Mouse (Mus musculus) adrenal gland, adult 2 months (tissue): ENCODE data around the gene Nfx1. TPM values are rescaled to one million over a fixed set of nuclear protein-coding genes. Genes with fewer than 3 reads are reported as not detected.
"Not testable (repeated sequence)": the region's sequence is repeated elsewhere in the genome, so short reads cannot be mapped to it uniquely, and the experiment has no call there.

Source experiments
- DNase-seq: peaks from one replicate; pipeline ENCODE4 v3.0.0; 2021
- long read RNA-seq: library from polyadenylated mRNA; stranded (forward); transcript quantifications from one replicate; pipeline ENCODE4 v2.0.0, GENCODE M21; 2021
- polyA plus RNA-seq: library from polyadenylated mRNA; depleted of rRNA; stranded (reverse); fragments of >200 nt; gene quantifications from 2 replicates; pipeline ENCODE4 v1.2.3, GENCODE M21; 2012; rRNA removed
- total RNA-seq, 2 experiments: library from RNA; stranded (reverse); gene quantifications; 2 replicates each; pipeline ENCODE4 v1.2.3; 2021

Nfx1 gene
- total RNA-seq (10 to 100 TPM; 66.1 to 93.2 TPM), polyA plus RNA-seq (23.7 and 31.0 TPM in 2 replicates)
- long read RNA-seq, full-length matches to known transcripts = 34 of 45 reads
- long read RNA-seq, partial matches to known transcripts = 5 of 45 reads
- long read RNA-seq, other reads (novel, unspliced or antisense) = 6 of 45 reads

DNA sequence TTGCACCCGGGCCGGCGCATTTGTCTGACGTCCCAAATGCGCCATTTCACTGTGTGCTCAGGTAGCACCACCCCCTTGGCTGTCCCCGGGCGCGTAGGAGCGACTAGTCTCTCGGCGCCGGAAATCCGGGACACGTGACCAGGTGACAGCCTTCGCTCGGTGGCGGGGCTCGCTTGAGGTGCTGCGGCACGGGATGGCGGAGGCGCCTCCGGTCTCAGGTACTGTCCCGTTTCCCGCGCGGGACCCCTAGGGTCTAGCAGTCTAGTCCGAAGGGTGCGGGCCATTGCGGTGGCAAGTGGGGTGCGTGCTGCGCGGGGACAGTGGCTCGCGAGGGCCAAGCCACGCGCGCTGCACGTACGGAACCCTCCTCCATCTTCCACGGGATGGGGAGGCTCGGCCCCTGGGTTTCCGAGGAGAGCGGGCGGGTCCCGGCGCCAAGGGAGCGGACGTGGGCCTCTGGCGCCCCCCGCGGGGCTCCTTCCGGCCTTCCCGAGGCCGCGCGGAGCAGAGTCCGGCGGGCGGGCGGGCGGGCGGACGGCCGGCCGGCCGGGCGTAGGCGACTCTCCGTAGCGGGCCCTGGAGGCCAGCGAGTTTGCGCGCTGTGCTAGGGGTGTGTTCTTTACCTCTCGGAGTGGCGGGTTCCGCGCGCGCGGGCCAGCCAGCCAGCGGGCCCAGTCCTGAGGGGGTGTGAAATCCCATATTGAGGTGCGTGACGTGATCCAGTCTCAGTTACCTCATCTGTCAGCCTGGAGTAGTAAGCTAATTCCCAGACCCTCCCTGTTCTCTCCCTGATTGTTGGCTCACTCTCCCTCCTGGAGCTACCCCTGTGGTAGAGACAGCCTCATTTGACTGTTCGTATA, at the start of gene Nfx1:
Gene Nfx1 (plus strand): TSS at position 65 of the 860 bp plus-strand sequence.
- DNase-seq = peak; percentile 97

DNA sequence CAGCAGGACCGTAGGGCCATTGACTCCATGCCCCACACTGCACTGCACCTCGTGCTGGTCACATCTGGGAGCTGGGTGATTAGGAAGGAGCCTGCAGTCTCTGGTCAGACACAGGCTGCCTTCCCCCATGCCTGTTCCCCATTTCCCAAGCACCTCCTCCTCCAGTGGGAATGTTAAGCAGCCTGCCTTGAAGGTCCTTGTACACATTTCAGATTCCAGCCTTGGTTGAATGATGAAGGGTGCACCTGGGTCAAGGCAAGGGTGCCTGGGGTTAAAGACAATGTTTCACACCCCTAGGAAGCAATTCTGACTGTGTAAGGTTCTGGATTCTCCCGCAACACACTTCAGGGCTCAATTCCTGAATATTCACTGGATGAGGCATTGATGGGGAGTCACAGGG, 49.4 kb upstream of the Nfx1 start:
- DNase-seq = peak; percentile 29

DNA sequence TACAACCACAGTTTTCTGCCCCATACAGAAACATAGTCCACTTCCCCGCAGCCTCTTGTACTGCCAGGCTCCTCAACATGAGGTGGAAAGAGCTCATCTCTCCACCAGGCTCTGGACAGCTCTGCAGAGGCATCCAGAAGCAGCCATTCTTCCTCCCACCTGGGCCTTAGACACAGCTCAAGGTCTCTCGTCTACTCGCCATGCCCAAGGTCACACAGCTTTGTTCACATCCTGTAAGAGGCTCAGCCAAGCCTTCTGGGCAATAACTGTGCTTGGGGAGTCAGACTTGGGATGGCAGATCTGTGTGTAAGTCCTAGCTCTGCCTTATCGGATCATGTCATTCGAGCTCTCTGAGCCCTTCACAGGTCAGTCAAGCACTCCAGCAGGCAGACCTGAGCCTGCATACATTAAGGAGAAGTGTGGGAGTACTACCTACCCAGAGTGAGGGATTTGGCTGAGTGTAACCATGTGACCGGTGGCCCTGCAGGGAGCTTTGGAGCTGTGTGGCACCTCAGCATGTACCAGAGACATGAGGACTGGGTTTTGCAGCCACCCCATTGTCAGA, 47.5 kb upstream of the Nfx1 start:
- peak; percentile 54 for DNase-seq

DNA sequence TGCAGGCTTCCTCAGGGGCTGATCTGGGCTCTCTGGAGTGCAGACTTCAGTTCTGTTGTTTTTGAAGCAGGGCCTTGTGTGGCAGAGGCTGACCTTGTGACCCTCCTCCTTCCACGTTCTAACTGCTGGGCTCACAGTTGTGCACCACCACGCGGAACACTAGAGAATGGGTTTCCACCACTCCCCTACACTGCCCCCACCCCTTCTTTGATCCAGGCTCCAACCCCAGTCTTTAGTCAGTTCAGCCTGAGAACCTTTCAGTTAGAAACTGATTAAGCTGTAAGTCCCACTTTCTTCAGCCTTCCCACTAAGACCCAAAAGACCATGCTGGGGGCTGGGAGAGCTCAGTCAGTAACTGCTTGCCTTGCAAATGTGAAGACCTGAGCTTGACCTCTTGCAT, 45.1 kb upstream of the Nfx1 start:
- no peak for DNase-seq

DNA sequence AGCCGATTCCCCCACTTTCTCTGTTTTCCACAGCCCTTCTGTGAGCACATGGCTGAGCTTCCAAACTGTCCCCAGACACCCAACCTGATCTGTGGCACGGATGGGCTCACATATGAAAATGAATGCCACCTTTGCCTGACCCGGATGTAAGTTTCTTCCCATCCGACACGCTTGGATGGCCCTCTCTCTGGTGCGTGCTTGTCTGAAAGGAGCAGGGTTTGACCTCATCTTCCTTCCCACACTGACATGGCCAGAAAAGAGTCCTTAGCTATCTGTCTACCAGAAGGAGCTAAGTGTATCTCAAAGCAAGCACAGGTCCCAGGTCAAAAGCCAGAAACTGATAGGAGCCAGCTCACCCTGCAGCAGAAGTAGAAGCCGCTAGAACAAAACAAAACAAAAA, 41.7 kb upstream of the Nfx1 start:
- no peak for DNase-seq

DNA sequence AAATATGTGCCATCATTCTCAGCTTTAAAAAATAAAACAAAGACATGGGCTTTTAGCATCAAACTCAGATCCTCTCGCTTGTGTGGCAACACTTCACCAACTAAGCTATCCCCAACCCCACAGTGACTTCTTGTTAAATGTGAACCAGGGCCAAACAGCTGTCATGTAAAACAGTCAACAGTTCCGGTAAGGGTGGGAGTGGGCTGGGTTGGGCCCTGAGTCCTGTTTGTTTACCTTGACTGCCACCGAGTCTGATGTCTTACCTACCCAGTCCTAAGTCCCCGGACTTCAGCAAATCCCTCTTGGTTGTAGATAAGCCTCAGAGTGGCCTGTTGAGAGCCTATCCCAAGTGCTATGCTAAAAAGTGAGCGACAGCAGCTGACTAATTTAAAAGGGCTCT, 37.0 kb upstream of the Nfx1 start:
- no peak for DNase-seq

DNA sequence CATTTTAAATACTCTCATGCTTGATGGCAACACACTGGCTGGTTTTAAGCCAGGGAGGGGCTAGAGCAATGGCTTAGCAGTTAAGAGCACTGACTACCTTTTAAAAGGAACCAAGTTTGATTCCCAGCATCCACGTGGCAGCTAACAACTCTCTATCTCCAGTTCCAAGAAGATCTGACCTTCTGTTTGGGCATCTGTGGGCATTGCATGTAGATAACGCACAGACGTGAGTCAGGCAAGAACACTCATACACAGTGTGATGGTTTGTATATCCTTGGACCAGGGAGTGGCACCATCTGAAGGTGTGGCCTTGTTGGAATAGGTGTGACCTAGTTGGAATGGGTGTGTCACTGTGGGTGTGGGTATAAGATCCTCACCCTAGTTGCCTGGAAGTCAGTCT, 36.3 kb upstream of the Nfx1 start:
- not testable (repeated sequence) for DNase-seq

DNA sequence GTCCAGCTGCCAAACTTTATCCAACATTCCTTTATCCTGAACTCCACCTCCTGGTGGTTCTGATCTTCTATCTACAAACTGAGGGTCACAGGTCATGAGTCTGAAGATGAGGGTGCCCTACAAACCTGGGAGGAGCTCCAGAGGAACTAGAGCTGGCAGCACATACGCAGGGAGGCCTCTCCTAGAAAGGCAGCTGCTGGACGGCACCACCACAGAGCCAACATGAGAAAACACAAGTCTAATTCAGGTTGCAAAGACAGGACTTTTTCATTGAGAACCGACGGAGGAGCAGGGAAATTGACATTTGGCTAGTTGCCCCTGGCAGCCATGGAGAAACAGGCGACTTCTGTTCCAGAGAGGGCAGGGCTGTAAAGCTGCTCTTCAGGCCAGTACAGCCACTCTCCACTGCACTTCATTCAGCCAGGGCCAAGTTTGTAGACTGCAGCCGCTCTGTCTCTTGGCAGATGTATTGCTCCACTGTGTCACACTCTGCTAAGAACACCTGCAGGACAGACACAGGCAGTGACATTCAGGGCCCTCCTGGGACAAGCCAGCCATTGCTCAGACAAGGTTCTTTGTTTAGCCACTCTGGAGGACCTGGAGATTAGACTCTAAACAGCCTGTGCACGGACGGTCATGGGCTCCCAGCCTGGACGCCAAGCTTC, 34.4 kb upstream of the Nfx1 start:
- peak; percentile 53 for DNase-seq

DNA sequence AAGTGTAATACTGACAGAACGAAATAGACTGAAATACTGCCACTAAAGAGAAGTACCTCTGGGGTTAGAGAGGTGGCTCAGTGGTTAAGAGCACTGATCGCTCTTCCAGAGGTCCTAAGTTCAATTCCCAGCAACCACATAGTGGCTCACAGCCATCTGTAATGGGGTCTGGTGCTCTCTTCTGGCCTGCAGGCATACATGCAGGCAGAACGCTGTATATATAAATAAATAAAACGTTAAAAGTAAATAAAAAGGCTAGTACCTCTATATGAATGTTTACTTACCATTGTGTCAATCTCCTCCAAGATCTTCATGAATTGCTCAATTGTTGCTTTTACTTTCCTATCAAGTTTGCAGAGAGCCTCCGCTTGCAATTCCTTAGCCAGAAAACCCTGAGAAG, 31.9 kb upstream of the Nfx1 start:
- no peak for DNase-seq

DNA sequence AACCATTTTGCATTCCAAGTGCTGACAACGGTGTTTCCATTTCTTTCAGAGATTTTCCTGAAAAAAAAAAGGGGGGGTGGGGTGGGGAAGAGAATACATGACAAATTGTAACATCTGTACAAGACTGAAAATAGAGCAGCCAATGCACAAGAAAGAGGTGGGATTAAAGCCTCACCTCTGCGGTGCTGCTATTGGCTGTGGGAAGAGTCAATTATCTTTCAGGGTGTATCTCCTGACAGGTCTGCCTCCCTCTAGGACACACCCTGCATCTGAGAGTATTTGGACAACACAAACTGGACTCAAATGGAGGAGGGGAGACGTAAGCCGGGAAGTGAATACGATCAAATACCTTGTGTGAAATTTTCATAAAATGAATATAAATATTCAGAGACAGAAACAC, 27.1 kb upstream of the Nfx1 start:
- no peak for DNase-seq

DNA sequence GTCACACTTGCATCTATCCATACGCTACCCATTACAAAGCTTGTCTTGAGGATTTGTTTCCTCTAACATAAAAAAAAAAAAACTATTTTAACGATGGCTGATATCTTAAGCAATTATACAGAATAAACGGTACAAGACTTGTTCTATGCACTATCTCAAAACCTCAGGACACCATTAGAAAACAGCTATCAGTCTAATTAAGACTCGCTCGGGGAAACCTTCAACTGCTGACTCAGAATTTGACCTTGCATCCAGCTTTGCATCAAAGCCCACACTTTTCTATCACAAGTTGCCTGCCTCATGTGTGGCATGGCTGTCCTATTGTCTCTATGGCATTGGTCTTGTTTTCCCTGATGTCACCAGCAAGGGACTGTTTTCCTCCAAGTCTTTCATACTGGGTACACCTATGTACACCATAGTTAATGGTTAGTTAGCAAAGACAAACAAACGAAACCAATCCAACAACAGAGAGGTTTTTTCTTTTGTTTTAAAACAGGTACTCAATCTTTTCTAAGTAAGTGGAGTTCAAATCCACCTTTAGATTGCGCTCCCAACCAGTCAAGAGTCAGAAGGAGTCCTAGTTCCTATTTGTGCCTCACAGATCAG, 24.1 kb upstream of the Nfx1 start:
- DNase-seq = peak; percentile 40

DNA sequence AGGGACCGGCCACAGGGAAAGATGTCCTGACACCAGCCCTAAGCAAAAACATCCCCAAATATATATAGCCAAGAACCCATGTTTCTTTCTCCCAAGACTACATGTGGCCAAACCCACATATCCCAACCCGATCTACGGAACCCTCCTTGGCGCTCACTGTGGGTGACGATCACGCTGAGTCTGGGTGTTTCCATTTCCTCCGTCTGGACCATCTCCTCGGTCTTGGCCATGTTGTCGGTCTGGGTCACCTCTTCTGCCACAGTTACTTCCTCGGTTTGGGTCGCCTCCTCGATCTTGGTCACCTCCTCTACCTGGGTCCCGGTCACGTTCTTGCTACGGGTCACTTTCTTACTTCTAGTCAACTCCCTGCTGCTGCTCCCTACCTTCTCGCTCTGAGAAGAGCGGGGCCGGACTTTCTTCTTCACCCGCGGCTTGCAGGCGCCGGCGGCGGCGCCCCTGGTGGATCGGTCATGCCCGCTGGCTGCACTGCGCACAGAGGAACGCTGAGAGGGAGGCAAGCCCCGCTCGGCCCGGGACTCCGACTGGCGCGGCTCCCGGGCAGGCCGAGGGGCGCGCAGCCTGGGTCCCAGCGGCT, 23.0 kb upstream of the Nfx1 start:
- DNase-seq = no peak

DNA sequence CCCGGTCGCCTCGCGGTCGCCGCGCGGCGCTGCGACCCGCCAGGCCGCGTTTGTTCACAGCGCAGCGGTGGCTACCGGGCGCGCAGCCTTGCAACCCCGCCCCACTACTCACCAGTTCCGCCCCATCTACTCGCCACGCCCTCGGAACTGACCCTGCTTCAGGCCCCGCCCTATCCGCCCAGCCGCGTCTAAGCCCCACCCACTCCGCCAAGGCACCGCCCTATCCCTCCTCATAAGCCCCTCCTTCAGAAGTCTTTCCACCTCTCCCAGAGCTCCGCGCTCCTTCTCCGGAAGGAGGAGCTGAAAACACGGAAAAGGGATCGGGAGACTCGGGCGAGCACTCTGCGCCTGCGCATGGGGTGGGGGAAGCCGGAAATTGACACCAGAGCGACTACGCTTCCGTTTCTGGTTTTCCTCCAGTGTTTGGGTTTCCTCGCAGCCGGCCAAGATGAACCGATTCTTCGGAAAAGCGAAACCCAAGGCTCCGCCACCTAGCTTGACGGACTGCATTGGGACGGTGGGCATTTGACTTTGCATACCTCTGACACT, 22.5 kb upstream of the Nfx1 start, which contains the start of the genes Bag1 and Chmp5:
Gene Bag1 (minus strand): TSS at position 135 of the 549 bp plus-strand sequence.
Gene Chmp5 (plus strand): TSS at position 248 of the 549 bp plus-strand sequence.
- peak; percentile 100 for DNase-seq

DNA sequence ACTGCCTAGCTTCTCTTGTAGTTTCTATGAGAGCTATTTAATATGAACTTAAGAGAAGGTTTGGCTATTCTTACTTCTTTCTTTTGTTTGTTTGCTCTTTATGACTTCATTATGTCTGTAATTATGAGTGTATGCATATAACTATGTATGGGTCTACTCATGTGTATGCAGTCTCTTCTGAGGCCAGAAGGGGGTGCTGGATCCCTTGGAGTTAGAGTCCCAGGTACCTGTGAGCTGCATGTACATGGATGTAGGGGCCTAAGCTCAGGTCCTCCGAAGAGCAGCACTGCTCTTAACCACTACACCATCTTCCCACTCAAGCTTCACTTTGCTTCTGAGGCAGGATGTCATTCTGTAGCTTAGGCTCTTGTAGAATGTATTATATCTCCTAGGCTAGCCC, 17.2 kb upstream of the Nfx1 start:
- no peak for DNase-seq

DNA sequence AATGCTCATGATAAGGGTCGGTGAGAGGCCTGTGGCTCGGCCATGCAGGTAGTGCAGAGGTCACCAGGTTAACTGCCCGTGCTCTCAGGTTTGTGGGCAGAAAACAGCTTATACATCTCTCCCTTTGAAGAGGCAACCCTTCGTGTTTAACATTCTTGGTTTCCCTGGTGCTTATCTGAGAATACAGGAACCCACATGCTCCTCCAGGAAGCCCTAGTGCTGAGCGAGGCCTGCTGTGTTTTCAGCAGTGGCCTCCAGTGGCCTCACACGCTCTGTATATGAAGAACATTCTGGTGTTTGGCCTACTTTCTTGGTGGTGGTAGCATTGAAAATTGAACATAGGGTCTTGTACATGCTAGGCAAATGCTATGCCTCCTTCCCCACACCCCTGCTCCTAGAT, 14.8 kb upstream of the Nfx1 start:
- no peak for DNase-seq

DNA sequence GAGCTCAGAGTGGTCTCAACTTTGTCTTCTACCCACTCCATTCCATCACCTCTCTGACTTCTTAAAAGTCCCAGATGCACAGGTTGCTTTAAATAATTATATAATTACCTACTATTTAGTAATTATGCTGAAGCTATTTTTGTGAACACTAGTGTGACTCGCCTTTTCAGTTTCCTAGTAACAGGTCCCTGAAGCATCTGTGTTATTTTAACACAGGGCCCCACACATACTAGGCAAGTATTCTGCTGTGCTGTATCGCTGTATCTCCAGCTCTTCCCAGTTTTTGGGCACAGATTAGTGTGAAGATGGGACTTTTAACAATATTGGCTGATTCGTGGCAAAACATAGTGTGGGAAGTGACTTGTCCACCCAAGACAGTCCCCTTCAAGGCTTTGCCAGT, 7.2 kb upstream of the Nfx1 start:
- DNase-seq = no peak

DNA sequence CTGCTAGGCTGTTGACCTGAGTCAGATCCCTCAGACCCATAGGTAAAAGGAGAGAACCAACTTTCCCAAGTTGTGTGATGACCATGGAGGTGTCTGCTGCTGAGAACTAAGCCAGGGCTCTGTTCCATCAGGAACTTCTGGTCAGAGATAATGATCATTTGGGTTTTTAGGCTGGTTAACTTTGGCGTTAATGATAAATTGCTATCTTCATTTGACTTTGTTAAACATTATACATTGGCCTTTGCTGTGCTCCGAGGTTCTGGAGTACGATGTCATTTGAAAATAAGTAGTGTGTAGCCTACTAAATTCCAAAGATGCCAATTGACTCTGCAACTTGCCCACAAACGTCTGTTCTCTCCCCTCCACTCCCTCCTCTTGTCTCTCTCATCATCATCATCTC, 1.5 kb upstream of the Nfx1 start:
- DNase-seq = no peak

DNA sequence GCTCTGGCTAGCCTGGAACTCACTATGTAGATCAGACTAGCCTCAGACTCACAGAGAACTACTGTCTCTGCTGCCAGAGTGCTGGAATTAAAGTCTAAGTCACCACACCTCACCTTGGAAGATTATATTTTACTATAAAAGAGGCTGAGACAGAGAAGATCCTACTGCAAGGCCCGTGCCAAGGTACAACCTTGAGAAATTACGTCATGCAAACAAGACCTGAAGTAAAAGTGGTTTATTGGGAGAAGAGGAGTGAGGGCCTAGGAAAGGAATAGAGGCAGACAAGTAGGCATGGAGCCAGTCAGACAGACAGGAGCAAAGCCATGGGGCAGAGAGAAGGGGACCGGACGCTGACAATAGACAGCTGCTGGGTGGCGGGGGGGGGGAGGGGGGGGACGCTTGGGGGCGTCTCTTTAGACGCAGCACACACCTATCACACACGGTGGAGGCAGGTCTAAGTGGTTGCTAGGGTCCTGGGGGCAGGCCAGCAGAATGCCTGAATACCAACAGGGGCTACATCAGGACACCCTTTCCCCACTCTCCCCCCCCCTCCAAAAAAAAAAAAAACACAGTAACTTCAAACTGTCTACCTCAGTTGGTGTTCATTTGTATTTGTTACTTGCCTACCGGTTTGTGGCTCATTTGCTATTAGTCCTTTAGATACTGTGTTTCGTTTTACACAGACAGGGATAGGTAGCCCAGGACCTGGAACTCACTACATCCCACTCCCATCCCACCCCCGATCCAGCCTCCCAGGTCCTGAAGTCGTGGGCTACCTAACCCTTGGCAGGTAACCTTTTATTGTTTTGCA, 720 bp upstream of the Nfx1 start:
- DNase-seq = no peak

DNA sequence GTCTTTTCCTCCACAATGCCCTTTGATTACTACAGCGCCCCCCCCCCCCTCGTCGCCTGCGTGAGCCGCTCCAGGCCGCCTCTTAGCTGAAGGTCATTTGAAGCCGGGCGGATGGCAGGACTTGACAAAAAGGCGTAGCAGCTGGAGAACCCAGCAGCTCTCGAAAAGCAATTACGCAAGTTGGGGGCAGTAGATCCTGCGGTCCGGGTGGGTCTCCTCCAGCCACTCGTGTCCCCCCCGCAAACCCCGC, 189 bp upstream of the Nfx1 start:
- DNase-seq = no peak

DNA sequence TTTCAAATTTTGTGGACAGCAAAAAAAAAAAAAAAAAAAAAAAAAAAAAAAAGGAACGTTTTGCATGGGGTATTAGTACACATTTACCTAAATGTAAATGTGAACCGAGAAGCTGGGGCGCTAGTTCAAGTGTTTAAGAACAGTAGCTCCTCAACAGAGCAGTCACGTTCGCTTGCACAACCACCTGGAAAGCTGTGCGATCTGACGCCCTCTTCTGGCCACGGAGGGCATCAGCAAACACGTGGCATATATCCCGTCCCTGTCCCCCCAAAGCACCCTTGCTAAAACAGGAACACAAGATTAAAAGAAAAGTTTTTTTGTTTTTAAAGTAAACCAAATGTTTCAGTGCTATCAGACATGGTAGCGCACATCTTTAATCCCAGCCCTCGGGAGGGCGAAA, 1.0 kb downstream of the Nfx1 start:
- DNase-seq = no peak

DNA sequence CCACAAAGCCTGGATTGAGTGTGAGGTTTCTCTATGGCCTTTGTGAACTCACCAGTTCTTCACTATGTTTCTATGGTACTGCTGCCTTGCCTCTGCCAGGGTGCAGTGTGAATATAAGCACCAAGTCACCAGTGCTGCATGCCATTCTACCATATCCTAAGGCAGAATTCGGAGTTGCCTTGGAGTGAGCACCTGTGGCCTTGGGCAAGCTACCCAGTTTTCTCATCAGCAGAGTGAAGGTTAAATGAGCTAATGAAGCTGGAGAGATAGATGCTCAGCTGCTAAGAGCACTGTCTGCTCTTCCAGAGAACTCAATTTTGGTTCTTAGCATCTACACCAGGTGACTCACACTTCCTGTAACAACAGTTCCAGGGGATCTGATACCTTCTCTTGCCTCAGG, 3.3 kb downstream of the Nfx1 start:
- peak; percentile 84 for DNase-seq
